Mouse (Mus musculus) adrenal gland, adult 18-20 months (tissue): ENCODE data around the gene Zscan26. TPM values are rescaled to one million over a fixed set of nuclear protein-coding genes. Genes with fewer than 3 reads are reported as not detected.
A peak's percentile ranks its signal among the peaks of the same experiment; 100 is the strongest.

Experiments
- DNase-seq, 2 experiments: peaks; one replicate each; pipeline ENCODE4 v3.0.0; 2021 to 2022; ENCODE audit warnings: low spot score in 2 of 2
- total RNA-seq, 2 experiments: library from RNA; stranded (reverse); gene quantifications; 1 replicate in 1 of 2; 2 replicates in 1 of 2; pipeline ENCODE4 v1.2.3; 2021

Zscan26 gene
- total RNA-seq, 2 experiments from 2014 or later, result 36.3 to 41.8 TPM

- no peak for DNase-seq
Observed at GRCm38 (mm10) chr13:21435476-21435875, 18.1 kb downstream of the Zscan26 start.

DNA sequence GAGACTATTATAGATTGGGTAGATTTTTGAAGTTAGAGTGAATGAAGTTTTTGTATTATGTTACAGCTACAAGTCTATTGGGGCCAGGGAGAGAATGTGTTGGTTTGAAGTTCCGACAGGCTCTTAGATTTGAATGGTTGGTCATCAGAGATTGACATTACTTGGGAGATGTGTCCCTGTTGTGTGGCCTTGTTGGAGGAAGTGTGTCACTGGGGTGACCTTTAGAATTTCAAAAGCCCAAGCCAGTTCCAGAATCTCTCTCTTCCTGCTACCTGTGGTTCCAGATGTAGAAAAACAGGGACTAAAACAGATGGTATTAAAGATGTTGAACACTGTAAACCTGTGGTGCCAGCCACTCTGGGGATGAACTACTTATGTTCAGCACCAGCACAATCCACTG lies 25.9 kb downstream of the Zscan26 start:
- no peak for DNase-seq

GRCm38 (mm10) chr13:21423301-21423700 lies 30.2 kb downstream of the Zscan26 start:
- DNase-seq, result no peak

DNA sequence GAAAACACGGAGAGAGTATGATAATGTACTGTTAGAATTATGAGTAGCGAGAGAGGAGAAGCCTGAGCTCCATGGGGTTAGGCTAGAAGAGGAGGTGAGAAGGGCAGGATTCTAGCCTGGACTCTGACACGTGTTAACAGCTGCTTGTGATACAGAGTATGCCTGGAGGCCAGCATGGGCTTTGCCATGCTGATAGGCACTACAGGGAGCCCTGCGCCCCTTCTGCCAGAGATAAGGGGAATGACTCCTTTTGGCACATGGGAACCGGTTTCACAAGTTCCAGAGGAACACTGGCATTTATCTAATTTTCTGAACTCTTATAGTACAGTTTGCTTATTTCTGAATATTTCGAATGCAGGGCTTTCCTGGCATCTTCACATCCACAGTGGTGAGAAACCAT lies 34.7 kb downstream of the Zscan26 start:
- DNase-seq, result no peak

DNA sequence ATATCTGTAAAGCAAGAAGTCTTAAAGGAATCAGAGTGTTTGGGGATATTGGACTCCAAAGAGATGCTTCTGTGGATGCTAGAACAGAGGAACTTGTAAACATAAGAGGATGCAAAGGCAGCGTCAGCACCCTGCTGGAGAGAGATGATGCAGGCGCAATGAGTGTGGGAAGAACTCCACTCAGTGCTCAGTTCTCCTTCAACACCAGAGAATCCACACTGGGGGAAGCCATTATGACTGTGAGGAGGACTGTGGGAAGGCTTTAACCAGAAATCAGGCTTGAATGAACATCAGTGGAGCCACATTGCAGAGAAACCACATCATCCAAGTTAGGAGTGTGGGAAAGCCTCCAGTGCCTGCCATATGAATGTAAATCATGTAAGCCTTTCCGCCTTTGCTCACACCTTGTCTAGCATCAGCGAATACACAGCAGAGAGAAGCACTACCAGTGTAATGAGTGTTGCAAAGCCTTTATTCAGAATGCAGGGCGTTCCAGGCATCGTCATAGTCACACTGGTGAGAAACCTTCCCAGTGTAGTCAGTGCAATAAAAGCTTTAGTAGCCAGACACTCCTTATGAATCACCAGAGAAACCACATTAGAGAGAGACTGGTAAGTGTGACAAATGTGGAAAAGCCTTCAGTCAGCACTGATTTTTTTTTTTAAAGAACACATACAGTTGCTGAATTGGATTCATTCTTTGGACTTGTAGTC lies 36.1 kb downstream of the Zscan26 start:
- DNase-seq, result no peak

DNA sequence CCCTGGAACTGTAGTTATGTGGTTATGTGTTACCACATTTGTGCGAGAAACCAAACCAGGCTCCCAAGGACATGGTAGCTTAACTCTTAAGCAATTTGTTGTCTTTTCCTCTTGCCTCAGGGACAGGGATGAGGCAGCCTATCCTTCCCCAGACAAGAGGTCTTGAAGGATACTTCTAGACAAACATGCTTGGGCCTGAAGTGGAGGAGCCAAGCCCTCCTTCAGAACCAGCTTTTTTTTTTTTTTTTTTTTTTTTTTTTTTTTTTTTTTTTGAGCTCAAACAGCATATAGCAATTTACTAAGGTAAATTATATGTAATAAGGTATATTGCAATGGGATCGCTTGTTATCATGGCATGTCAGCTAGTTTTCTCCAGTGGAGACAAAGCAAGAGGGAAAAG lies 37.8 kb downstream of the Zscan26 start:
- no peak for DNase-seq

- DNase-seq, result no peak
Observed at GRCm38 (mm10) chr13:21415266-21415665, 38.3 kb downstream of the Zscan26 start.

DNA sequence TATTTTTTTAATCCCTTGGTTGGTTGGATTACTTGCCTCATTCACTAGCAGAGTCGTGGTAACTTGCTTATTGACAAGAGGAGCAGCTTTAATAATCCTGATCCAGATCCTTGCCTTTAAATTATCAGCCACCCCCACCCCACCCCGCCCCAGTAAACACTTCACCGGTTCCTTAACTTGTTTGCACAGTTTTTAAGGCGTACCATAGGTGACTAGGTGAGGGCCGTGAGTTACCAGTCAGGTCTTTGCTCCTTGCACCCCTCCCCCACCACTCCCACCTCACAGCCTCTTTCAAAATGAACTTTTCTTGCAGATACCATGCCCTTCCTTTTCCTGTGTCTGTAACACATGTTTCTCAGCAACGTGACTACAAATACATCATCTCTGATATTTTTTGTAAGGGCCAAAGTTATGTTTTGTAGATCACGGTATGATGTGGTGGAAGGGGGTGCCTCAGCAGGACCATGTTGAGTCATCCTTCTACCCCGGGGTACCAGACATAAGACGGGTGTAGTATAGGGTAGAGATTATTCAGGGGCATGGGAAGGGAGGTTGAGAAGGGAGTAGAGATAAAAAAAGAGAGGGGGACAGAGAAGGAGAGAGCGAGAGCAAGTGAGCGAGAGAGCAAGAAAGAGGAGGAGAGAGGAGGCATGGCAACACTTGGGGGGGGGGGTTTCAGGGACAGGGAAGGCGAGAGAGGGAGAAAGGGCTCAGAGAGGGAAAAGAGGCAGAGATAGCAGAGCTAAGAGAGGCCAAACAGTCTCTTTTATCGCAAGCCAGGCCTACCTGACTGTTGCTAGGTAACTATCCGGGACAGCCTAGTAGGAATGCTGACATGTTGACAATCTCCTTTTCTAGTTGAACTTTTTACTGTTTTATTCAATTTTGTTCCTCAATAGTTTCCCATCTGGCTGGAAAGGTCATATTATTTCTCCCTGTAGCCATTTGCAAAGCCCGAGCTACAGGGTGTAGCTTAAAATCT lies 39.0 kb downstream of the Zscan26 start:
- no peak for DNase-seq

DNA sequence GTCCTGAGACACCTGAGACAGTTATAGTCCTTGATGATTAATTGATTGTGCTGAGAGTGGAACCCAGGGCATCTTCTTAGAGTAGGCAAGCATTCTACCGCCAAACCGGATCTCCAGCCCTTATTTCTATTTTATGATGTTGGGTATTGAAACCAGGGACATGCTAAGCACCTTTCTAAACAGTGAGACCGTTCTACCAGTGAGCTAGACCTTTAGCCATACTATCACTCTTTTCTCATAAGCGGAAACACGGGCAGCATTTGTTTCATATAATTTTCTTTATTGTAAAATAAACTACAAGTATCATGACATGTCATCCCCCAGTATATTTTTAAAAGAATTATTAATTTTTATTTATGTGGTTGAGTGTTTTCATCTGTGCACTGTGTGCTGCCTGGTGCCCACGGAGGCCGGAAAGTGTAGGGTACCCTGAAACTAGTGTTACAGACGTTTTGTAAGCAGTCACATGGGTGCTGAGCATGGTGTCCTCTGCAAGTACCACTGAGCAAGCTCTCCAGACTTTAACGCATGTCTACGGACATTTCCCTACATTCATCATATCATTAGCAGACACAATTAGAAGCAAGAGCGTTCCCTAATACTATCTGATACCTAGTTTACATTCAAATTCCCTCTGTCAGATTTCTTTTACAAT lies 44.6 kb downstream of the Zscan26 start:
- DNase-seq, result no peak

- DNase-seq, result peak; percentile 67 to 72
Observed at GRCm38 (mm10) chr13:21407969-21408804, 45.3 kb downstream of the Zscan26 start.

DNA sequence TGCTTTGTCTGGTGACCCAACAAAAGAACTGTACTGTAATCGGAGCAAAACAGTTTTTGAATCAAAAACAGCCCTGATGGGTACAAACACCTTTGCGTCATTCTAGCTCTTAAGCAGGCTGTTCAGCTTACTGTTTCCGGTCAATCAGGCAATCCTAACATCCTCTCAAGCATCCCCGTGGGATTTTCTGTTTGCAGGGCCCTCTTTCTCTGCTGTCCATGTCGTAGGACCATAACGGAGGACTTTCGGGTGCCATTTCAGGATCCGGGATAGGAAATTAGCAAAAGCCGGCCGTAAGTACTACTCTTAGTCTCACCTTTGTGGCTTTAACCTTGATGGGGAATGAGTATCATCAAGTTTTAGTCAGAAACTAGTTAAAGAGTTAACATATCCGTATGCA lies 46.2 kb downstream of the Zscan26 start:
- no peak for DNase-seq

GRCm38 (mm10) chr13:21402848-21403247 lies 50.7 kb downstream of the Zscan26 start:
- no peak for DNase-seq

- DNase-seq, result peak; percentile 83 to 85
Observed at GRCm38 (mm10) chr13:21402287-21402846, 51.2 kb downstream of the Zscan26 start, which contains the start of gene Zkscan3. Zkscan3 (minus strand) TSS chr13:21402755.

GRCm38 (mm10) chr13:21401636-21402286 lies 51.8 kb downstream of the Zscan26 start:
- no peak for DNase-seq

- DNase-seq, result no peak
Observed at GRCm38 (mm10) chr13:21401166-21401565, 52.4 kb downstream of the Zscan26 start.

- DNase-seq, result no peak
Observed at GRCm38 (mm10) chr13:21397486-21397885, 56.0 kb downstream of the Zscan26 start.

- peak; percentile 25 to 32 for DNase-seq
Observed at GRCm38 (mm10) chr13:21396048-21396447, 57.5 kb downstream of the Zscan26 start.

- DNase-seq, result no peak
Observed at GRCm38 (mm10) chr13:21395623-21396022, 57.9 kb downstream of the Zscan26 start.

- DNase-seq, result no peak
Observed at GRCm38 (mm10) chr13:21395211-21395610, 58.3 kb downstream of the Zscan26 start.
